Mouse (Mus musculus): ENCODE measurements around the gene Gm9999.

DNA sequence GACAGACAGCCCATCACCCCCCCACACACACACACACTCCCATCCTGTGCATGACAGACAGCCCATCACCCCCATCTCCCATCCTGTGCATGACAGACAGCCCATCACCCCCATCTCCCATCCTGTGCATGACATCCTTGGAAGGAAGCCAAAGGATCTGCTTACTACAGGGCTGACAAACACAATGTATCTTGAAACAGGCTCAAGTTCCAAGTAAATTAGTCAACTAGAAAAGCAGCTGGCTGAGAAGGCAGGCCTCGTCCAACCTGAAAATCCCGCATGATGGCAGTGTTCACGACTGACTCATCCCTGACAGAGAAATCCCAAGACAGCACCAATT is 17.2 kb downstream of the Gm9999 start:
- TF ChIP-seq CTCF (IDR thresholded peaks at IDR 0.05; ENCODE audit: insufficient read depth, low read depth, low read length) (no peak), POLR2A (IDR thresholded peaks at IDR 0.05; ENCODE audit: insufficient read depth, low read depth, low read length) (no peak)

All from olfactory bulb, adult 2 months (tissue).